Mouse (Mus musculus) kidney, embryonic 14.5 days (tissue): Measurements from ENCODE around the gene Timm29. TPM values are rescaled to one million over a fixed set of nuclear protein-coding genes. Genes with fewer than 3 reads are reported as not detected.

ENCODE experiments used
- ATAC-seq: fragments of 200-750 bp; cut with Nextera tagmentation; 2 replicates; pipeline ENCODE4 v1.8.0; 2017; ENCODE audit warnings: moderate number of reproducible peaks, mild to moderate bottlenecking, moderate TSS enrichment, moderate library complexity; ENCODE audit not compliant: low FRiP score, low TSS enrichment
- H3K27ac ChIP-seq: fragments of 300-500 bp; sonication (generic); 2 replicates; pipeline ENCODE4 v1.5.1; 2014; ENCODE audit warnings: low read depth, mild to moderate bottlenecking, low read length, moderate library complexity, mixed read lengths
- H3K27me3 ChIP-seq: fragments of 300-500 bp; sonication (generic); 2 replicates; pipeline ENCODE4 v1.6.1; 2014; ENCODE audit warnings: mild to moderate bottlenecking, low read length; ENCODE audit not compliant: control insufficient read depth, insufficient read depth
- H3K36me3 ChIP-seq: fragments of 300-500 bp; sonication (generic); 2 replicates; pipeline ENCODE4 v1.6.1; 2014; ENCODE audit warnings: low read length, mixed read lengths; ENCODE audit not compliant: control insufficient read depth, insufficient read depth
- H3K4me1 ChIP-seq: fragments of 300-500 bp; sonication (generic); 2 replicates; pipeline ENCODE4 v1.6.1; 2014; ENCODE audit warnings: low read length, mixed read lengths; ENCODE audit not compliant: control insufficient read depth, insufficient read depth
- H3K4me2 ChIP-seq: fragments of 300-500 bp; sonication (generic); replicated peaks from 2 replicates; pipeline ENCODE4 v1.6.1; 2014; ENCODE audit warnings: low read depth, mild to moderate bottlenecking, low read length
- H3K4me3 ChIP-seq: fragments of 300-500 bp; sonication (generic); 2 replicates; pipeline ENCODE4 v1.5.1; 2014; ENCODE audit warnings: mild to moderate bottlenecking, low read length
- H3K9ac ChIP-seq: fragments of 300-500 bp; sonication (generic); 2 replicates; pipeline ENCODE4 v1.6.1; 2014; ENCODE audit warnings: low read depth, mild to moderate bottlenecking, low read length, moderate library complexity
- H3K9me3 ChIP-seq: fragments of 300-500 bp; sonication (generic); 2 replicates; pipeline ENCODE4 v1.6.1; 2016; ENCODE audit warnings: low read length; ENCODE audit not compliant: control insufficient read depth
- WGBS: fragments of 180-500 bp; shearing (Covaris S2); extraction: QIAGEN DNeasy Blood & Tissue Kit; methylation state at CpG from one replicate; pipeline ENCODE4 v1.1.7; 2014; 5-methylcytosine and 5-hydroxymethylcytosine counted together
- microRNA counts: library from miRNA; unstranded; fragments of <30 nt; microRNA quantifications from one replicate; lab custom pipeline; 2017
- microRNA-seq: library from miRNA; unstranded; fragments of <30 nt; microRNA quantifications from one replicate; pipeline ENCODE4, GENCODE M21; 2016
- polyA plus RNA-seq: library from polyadenylated mRNA; unstranded; fragments of >200 nt; fragmentation: Nextera tagmentation; extraction: Ambion mirVana; gene quantifications from 2 replicates; pipeline ENCODE4 v1.2.1, GENCODE M21; 2014

Gene Timm29
- polyA plus RNA-seq, 1 experiment from 2014 or later: 41.3 TPM

DNA sequence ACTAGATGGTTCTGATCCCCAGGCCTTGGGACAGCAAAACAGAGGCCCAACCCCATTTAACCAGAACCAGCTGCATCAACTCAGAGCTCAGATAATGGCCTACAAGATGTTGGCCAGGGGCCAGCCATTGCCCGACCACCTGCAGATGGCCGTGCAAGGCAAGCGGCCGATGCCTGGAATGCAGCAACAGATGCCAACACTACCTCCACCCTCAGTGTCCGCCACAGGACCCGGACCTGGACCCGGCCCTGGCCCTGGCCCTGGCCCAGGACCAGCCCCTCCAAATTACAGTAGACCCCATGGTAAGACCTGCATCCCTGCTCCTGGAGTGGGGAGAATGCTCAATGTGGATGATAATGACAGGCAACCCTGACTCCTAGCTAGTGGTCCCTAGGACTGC is 43.1 kb downstream of the Timm29 start:
- Histone ChIP-seq H3K4me2 (no peak overlapping the region), H3K9ac (no peak overlapping the region), H3K9me3 (no peaks in the 10 kb centered on the region), H3K27ac (no peak overlapping the region), H3K4me3 (no peak overlapping the region), H3K4me1 (no peaks in the 10 kb centered on the region), H3K36me3 (peaks cover 83% of the 10 kb centered on the region), H3K27me3 (no peaks in the 10 kb centered on the region)
- WGBS: 85% methylated on average over 7 of the region's 7 CpGs
- no peak for ATAC-seq

DNA sequence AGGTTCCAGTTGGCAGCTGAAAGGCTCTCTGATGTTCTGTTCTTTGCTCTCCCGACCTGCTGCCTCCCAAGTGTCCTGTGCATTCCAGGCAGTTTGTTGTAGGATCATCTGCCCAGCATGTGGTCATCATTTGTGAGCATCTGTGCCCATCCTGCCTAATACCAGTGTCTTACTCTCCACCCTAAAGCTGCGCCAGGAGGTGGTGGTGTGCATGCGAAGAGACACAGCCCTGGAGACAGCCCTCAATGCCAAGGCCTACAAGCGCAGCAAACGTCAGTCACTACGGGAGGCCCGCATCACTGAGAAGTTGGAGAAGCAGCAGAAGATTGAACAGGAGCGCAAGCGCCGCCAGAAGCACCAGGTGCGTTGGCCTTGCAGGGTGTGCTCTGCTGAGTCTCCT is 46.5 kb downstream of the Timm29 start:
- no peak overlapping the region for H3K4me2 ChIP-seq
- H3K36me3 ChIP-seq: peaks cover 99% of the 10 kb centered on the region
- no peak overlapping the region for H3K9ac ChIP-seq
- H3K27ac ChIP-seq: no peak overlapping the region
- H3K27me3 ChIP-seq: no peaks in the 10 kb centered on the region
- H3K4me1 ChIP-seq: no peaks in the 10 kb centered on the region
- H3K4me3 ChIP-seq: no peak overlapping the region; the same call in 1 of the 2 replicates
- 97% methylated on average over 11 of the region's 11 CpGs for WGBS
- ATAC-seq: no peak
- no peaks in the 10 kb centered on the region for H3K9me3 ChIP-seq

MicroRNA genes within 50 kb of the gene (microRNA counts, 519-probe panel; counts per million panel counts)
- microRNA mmu-miR-1946b (lab: Ali Mortazavi, UCI): not detected

Small RNA genes lying within 50 kb of the gene (microRNA-seq; reads per million reads assigned to microRNA genes)
- not detected for gene Mir1946b

Other genes with a start within 250 kb of the Timm29 start
- 122 and 235 TPM in 2 replicates for gene Ilf3, start 224.9 kb upstream of the Timm29 start, polyA plus RNA-seq
- 55.7 and 76.0 TPM in 2 replicates for gene Qtrt1, start 180.9 kb upstream of the Timm29 start, polyA plus RNA-seq
- gene Dnm2, start 167.8 kb upstream of the Timm29 start, polyA plus RNA-seq: 47.8 and 66.1 TPM in 2 replicates
- gene Tmed1, start 82.5 kb upstream of the Timm29 start, polyA plus RNA-seq: 118 and 156 TPM in 2 replicates
- 3.8 and 4.8 TPM in 2 replicates for gene AB124611, start 66.5 kb upstream of the Timm29 start, polyA plus RNA-seq
- 46.9 and 60.3 TPM in 2 replicates for gene Carm1, start 45.8 kb upstream of the Timm29 start, polyA plus RNA-seq
- 23.4 and 24.0 TPM in 2 replicates for gene Yipf2, start 106 bp downstream of the Timm29 start, polyA plus RNA-seq
- gene Smarca4, start 23.4 kb downstream of the Timm29 start, polyA plus RNA-seq: 105 and 125 TPM in 2 replicates
- 13.2 and 15.8 TPM in 2 replicates for gene Ldlr, start 130.8 kb downstream of the Timm29 start, polyA plus RNA-seq
- gene Spc24, start 167.6 kb downstream of the Timm29 start, polyA plus RNA-seq: 139 and 150 TPM in 2 replicates
- gene Kank2, start 206.0 kb downstream of the Timm29 start, polyA plus RNA-seq: 9.4 and 14.3 TPM in 2 replicates
- 2.6 and 3.4 TPM in 2 replicates for gene Angptl8, start 242.8 kb downstream of the Timm29 start, polyA plus RNA-seq